Mouse (Mus musculus) limb, embryonic 14.5 days (tissue): ENCODE measurements around the gene Pde10a. TPM values are rescaled to one million over a fixed set of nuclear protein-coding genes. Genes with fewer than 3 reads are reported as not detected.

Experiments used
- ATAC-seq: fragments of 200-750 bp; cut with Nextera tagmentation; 2 replicates; pipeline ENCODE4 v1.8.0; 2017; ENCODE audit warnings: low read depth, moderate number of reproducible peaks, moderate TSS enrichment; ENCODE audit not compliant: low FRiP score
- DNase-seq: peaks from one replicate; pipeline ENCODE4 v3.0.0-alpha.2; 2015; ENCODE audit warnings: low spot score
- H3K27ac ChIP-seq: fragments of 300-500 bp; sonication (generic); replicated peaks from 2 replicates; pipeline ENCODE4 v1.5.1; 2014; ENCODE audit warnings: low read depth, mild to moderate bottlenecking, low read length, moderate library complexity, mixed read lengths
- H3K27me3 ChIP-seq: fragments of 300-500 bp; sonication (generic); 2 replicates; pipeline ENCODE4 v1.6.1; 2014; ENCODE audit warnings: low read length, mixed read lengths; ENCODE audit not compliant: control insufficient read depth, insufficient read depth
- H3K36me3 ChIP-seq: fragments of 300-500 bp; sonication (generic); 2 replicates; pipeline ENCODE4 v1.6.1; 2014; ENCODE audit warnings: mild to moderate bottlenecking, low read length, moderate library complexity, mixed read lengths; ENCODE audit not compliant: control insufficient read depth, insufficient read depth
- H3K4me1 ChIP-seq: fragments of 300-500 bp; sonication (generic); 2 replicates; pipeline ENCODE4 v1.6.1; 2014; ENCODE audit warnings: antibody characterized with exemption, low read length, mixed read lengths; ENCODE audit not compliant: control insufficient read depth, insufficient read depth
- H3K4me2 ChIP-seq: fragments of 300-500 bp; sonication (generic); replicated peaks from 2 replicates; pipeline ENCODE4 v1.6.1; 2014; ENCODE audit warnings: low read depth, mild to moderate bottlenecking, low read length, moderate library complexity; ENCODE audit not compliant: severe bottlenecking
- H3K4me3 ChIP-seq: fragments of 300-500 bp; sonication (generic); replicated peaks from 2 replicates; pipeline ENCODE4 v1.5.1; 2014; ENCODE audit warnings: low read length
- H3K9ac ChIP-seq: fragments of 300-500 bp; sonication (generic); 2 replicates; pipeline ENCODE4 v1.6.1; 2014; ENCODE audit warnings: mild to moderate bottlenecking, low read depth, low read length, moderate library complexity; ENCODE audit not compliant: severe bottlenecking
- H3K9me3 ChIP-seq: fragments of 300-500 bp; sonication (generic); 2 replicates; pipeline ENCODE4 v1.6.1; 2016; ENCODE audit warnings: low read length; ENCODE audit not compliant: control insufficient read depth
- POLR2A ChIP-seq: fragments of 200-500 bp; IDR thresholded peaks from 2 replicates; pipeline ENCODE4 v1.8.0; 2012; ENCODE audit warnings: inconsistent platforms, mild to moderate bottlenecking, moderate library complexity, borderline replicate concordance; ENCODE audit not compliant: insufficient read depth, insufficient read length; ENCODE audit errors: extremely low read depth
- WGBS: fragments of 180-500 bp; shearing (Covaris S2); extraction: QIAGEN DNeasy Blood & Tissue Kit; methylation state at CpG from one replicate; pipeline ENCODE4 v1.1.7; 2014; 5-methylcytosine and 5-hydroxymethylcytosine counted together
- polyA plus RNA-seq, 2 experiments: library from polyadenylated mRNA; depleted of rRNA in 1 of 2; stranded (reverse) in 1 of 2; unstranded in 1 of 2; fragments of >200 nt; fragmentation: Nextera tagmentation in 1 of 2; extraction: Ambion mirVana in 1 of 2; gene quantifications; 2 replicates each; pipeline versions ENCODE4 v1.2.1 to v1.2.3; 2012 to 2014

Pde10a gene
- polyA plus RNA-seq, 2 experiments: 3.8 to 5.0 TPM

GRCm38 (mm10) chr17:8552346-8553035, 27.3 kb downstream of the Pde10a start:
- Histone ChIP-seq H3K27me3 (no peaks in the 10 kb centered on the region), H3K36me3 (no peaks in the 10 kb centered on the region), H3K9me3 (no peaks in the 10 kb centered on the region), H3K4me1 (no peaks in the 10 kb centered on the region), H3K4me2 (no peak overlapping the region), H3K27ac (no peak overlapping the region), H3K9ac (no peak overlapping the region), H3K4me3 (no peak overlapping the region)
- TF ChIP-seq POLR2A: no peak
- WGBS: 80% methylated on average over 8 of the region's 8 CpGs
- no peak for DNase-seq
- ATAC-seq: no peak

- H3K4me3 ChIP-seq: no peak overlapping the region
- H3K27ac ChIP-seq: no peak overlapping the region
- TF ChIP-seq POLR2A: no peak
- H3K4me1 ChIP-seq: no peaks in the 10 kb centered on the region
- H3K36me3 ChIP-seq: no peaks in the 10 kb centered on the region
- H3K27me3 ChIP-seq: no peaks in the 10 kb centered on the region
- 68% methylated on average over 3 of the region's 3 CpGs for WGBS
- no peak overlapping the region for H3K9ac ChIP-seq
- no peak overlapping the region for H3K4me2 ChIP-seq
- DNase-seq (no peak), ATAC-seq (no peak)
- no peaks in the 10 kb centered on the region for H3K9me3 ChIP-seq
These were observed 28.4 kb downstream of the Pde10a start for GRCm38 (mm10) chr17:8553601-8554000.

GRCm38 (mm10) chr17:8554219-8554618, 29.0 kb downstream of the Pde10a start:
- no peak for TF ChIP-seq POLR2A
- no peaks in the 10 kb centered on the region for H3K27me3 ChIP-seq
- H3K36me3 ChIP-seq: no peaks in the 10 kb centered on the region
- no peak overlapping the region for H3K4me3 ChIP-seq
- H3K4me2 ChIP-seq: no peak overlapping the region
- H3K27ac ChIP-seq: no peak overlapping the region
- H3K4me1 ChIP-seq: no peaks in the 10 kb centered on the region
- WGBS: 85% methylated on average over 6 of the region's 6 CpGs
- H3K9ac ChIP-seq: no peak overlapping the region
- no peak for ATAC-seq
- no peak for DNase-seq
- no peaks in the 10 kb centered on the region for H3K9me3 ChIP-seq

- no peaks in the 10 kb centered on the region for H3K27me3 ChIP-seq
- no peak overlapping the region for H3K27ac ChIP-seq
- no peak for TF ChIP-seq POLR2A
- no peak overlapping the region for H3K4me2 ChIP-seq
- no peaks in the 10 kb centered on the region for H3K36me3 ChIP-seq
- DNase-seq (no peak), ATAC-seq (no peak)
- WGBS: 83% methylated on average over 9 of the region's 9 CpGs
- H3K9me3 ChIP-seq: no peaks in the 10 kb centered on the region
- H3K4me1 ChIP-seq: no peaks in the 10 kb centered on the region
- no peak overlapping the region for H3K4me3 ChIP-seq
- H3K9ac ChIP-seq: no peak overlapping the region
These were observed 30.6 kb downstream of the Pde10a start for GRCm38 (mm10) chr17:8555785-8556184.

- H3K27ac ChIP-seq: no peak overlapping the region
- 78% methylated on average over 6 of the region's 6 CpGs for WGBS
These were observed 31.1 kb downstream of the Pde10a start for GRCm38 (mm10) chr17:8556223-8556622.

More at GRCm38 (mm10) chr17:8556223-8556622, 31.1 kb downstream of the Pde10a start:
- no peak for ATAC-seq
- DNase-seq: no peak
- Histone ChIP-seq H3K4me2 (no peak overlapping the region), H3K36me3 (no peaks in the 10 kb centered on the region), H3K27me3 (no peaks in the 10 kb centered on the region), H3K9me3 (no peaks in the 10 kb centered on the region), H3K4me3 (no peak overlapping the region), H3K9ac (no peak overlapping the region), H3K4me1 (no peaks in the 10 kb centered on the region)
- no peak for TF ChIP-seq POLR2A
